Mouse (Mus musculus) embryonic fibroblast, embryonic 13.5 days (primary cell): ENCODE measurements around the gene Mocs1.

Experiments
- CTCF ChIP-seq: IDR thresholded peaks from 2 replicates; pipeline ENCODE4 v1.5.1; 2011; ENCODE audit warnings: mild to moderate bottlenecking, control low read depth, low read length, moderate library complexity, borderline replicate concordance; ENCODE audit not compliant: insufficient read depth
- POLR2A ChIP-seq: IDR thresholded peaks from 2 replicates; pipeline ENCODE4 v1.6.1; 2011; ENCODE audit warnings: low read depth, mild to moderate bottlenecking, control low read depth, low read length, moderate library complexity

DNA sequence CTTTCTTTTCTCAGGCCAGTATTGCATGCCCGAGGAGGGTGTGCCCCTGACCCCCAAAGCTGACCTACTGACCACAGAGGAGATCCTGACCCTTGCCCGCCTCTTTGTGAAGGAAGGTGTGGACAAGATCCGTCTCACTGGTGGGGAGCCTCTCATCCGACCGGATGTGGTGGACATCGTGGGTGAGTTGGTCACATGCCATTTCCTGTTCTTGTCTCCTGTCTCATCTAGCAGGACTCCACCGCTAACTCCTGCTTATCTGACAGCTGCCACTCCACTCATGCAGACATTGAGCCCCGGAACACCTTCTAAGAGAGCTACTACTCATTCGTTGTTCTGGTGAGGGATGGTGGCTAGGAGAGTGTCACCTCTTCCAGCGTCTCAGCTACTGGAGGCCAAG is 6.9 kb downstream of the Mocs1 start:
- no peak for TF ChIP-seq CTCF
- no peak for TF ChIP-seq POLR2A
